Mouse (Mus musculus): ENCODE data around the gene Ermn.

The Ermn gene

GRCm38 (mm10) chr2:58052821-58053581 lies at the start of gene Ermn:
Gene Ermn, minus strand, starts transcription at chr2:58052864.
- DNase-seq, result no peak

GRCm38 (mm10) chr2:58094818-58095217 lies 42.2 kb upstream of the Ermn start:
- DNase-seq, result no peak

GRCm38 (mm10) chr2:58086420-58086819 lies 33.8 kb upstream of the Ermn start:
- no peak for DNase-seq

- no peak for DNase-seq
Observed at GRCm38 (mm10) chr2:58079849-58080248, 27.2 kb upstream of the Ermn start.

GRCm38 (mm10) chr2:58055383-58055782 lies 2.7 kb upstream of the Ermn start:
- peak; percentile 26 to 28 for DNase-seq

- DNase-seq, result no peak
Observed at GRCm38 (mm10) chr2:58041867-58042266, 10.8 kb downstream of the Ermn start.

- DNase-seq, result no peak
Observed at GRCm38 (mm10) chr2:58036926-58037325, 15.7 kb downstream of the Ermn start.

GRCm38 (mm10) chr2:58035635-58036034 lies 17.0 kb downstream of the Ermn start:
- DNase-seq, result no peak

- DNase-seq, result no peak
Observed at GRCm38 (mm10) chr2:58031431-58031830, 21.2 kb downstream of the Ermn start.

GRCm38 (mm10) chr2:58029404-58029803 lies 23.3 kb downstream of the Ermn start:
- DNase-seq, result no peak

GRCm38 (mm10) chr2:58026740-58027139 lies 25.9 kb downstream of the Ermn start:
- DNase-seq, result no peak

GRCm38 (mm10) chr2:58023556-58023955 lies 29.1 kb downstream of the Ermn start:
- no peak for DNase-seq

GRCm38 (mm10) chr2:58007081-58007480 lies 45.6 kb downstream of the Ermn start:
- no peak for DNase-seq

GRCm38 (mm10) chr2:58001497-58001896 lies 51.2 kb downstream of the Ermn start:
- no peak for DNase-seq

- DNase-seq, result no peak
Observed at GRCm38 (mm10) chr2:57997752-57998430, 54.8 kb downstream of the Ermn start, which contains the start of gene Galnt5. Gene Galnt5, plus strand, starts transcription at chr2:57997884.
